ENCODE assay signal across 8 mouse cellular contexts in genomic region chr11:71019201-71020068, GRCm38 (mm10). TPM values are rescaled to one million over a fixed set of nuclear protein-coding genes. Genes with fewer than 3 reads are reported as not detected.
DNase-seq lines count a peak whose midpoint lies in the region; ATAC-seq lines count a peak whose summit lies in the region.

Gene Mis12 (plus strand): TSS chr11:71019611.
Gene Derl2 (minus strand): TSS chr11:71019841.

- peak; percentile 97 for ATAC-seq in inflammation-experienced regulatory T-cells, adult 6 months
- ATAC-seq in megakaryocyte-erythroid progenitor cell, adult 5-6 weeks (replicated peaks; ENCODE audit: low FRiP score, low TSS enrichment, poor library complexity, severe bottlenecking) = peak; percentile 98

- intact Hi-C loops in gastrocnemius, postnatal 14 days (cut with DNase I; ENCODE audit: low total_unique reads) = no loop called here
- intact Hi-C loops in left cerebral cortex, postnatal 10 days (cut with DNase I) = no loop called here

- peak; percentile 99 for DNase-seq in adrenal gland, adult (ENCODE audit: inconsistent age in 2 of 2, low spot score in 1 of 2)
- peak; percentile 99 for DNase-seq in embryo, embryonic 10.5 days (ENCODE audit: low spot score)
- peak; percentile 98 for DNase-seq in gastrocnemius, postnatal 14 days
- peak; percentile 99 for DNase-seq in left cerebral cortex, postnatal 10 days (ENCODE audit: extremely low spot score in 1 of 2, low spot score in 2 of 2)
- peak; percentile 99 for DNase-seq in right cerebral cortex, postnatal 25 days
- DNase-seq in urinary bladder, postnatal 4 days (ENCODE audit: low spot score in 2 of 2) = peak; percentile 97 to 99

RNA-seq across cellular contexts. Expression of gene Mis12, which starts in this region (rescaled TPM):
- 1 to 10 TPM; 5.1 to 6.4 TPM for total RNA-seq in gastrocnemius, postnatal 14 days (2021)
- 10 to 100 TPM; 16.3 to 21.6 (median 20.3) TPM for polyA plus RNA-seq in inflammation-experienced regulatory T-cells, adult 6 months (2017; shearing (Covaris generic))
- 10 to 100 TPM; 10.3 to 12.3 TPM for total RNA-seq in left cerebral cortex, postnatal 10 days (2021)
- 21.2 and 26.6 TPM in 2 replicates for total RNA-seq in megakaryocyte-erythroid progenitor cell, adult 5-6 weeks (2014; fragmentation: Nextera tagmentation)
- 30.4 and 32.5 TPM in 2 replicates for total RNA-seq in megakaryocyte-erythroid progenitor cell, adult 5-6 weeks (2017)

RNA-seq across cellular contexts. Expression of gene Derl2, which starts in this region (rescaled TPM):
- 10 to 100 TPM; 15.9 to 19.3 TPM for total RNA-seq in gastrocnemius, postnatal 14 days (2021)
- 100 to 1,000 TPM; 114 to 184 (median 122) TPM for polyA plus RNA-seq in inflammation-experienced regulatory T-cells, adult 6 months (2017; shearing (Covaris generic))
- total RNA-seq in left cerebral cortex, postnatal 10 days (2021) = 10 to 100 TPM; 23.1 to 23.5 TPM
- 14.4 and 18.8 TPM in 2 replicates for total RNA-seq in megakaryocyte-erythroid progenitor cell, adult 5-6 weeks (2014; fragmentation: Nextera tagmentation)
- 31.0 and 39.3 TPM in 2 replicates for total RNA-seq in megakaryocyte-erythroid progenitor cell, adult 5-6 weeks (2017)

Comparison
In these comparisons a context has a peak if more than half of its experiments do, and no peak if none do; other contexts are left out.
1. Peak in every context shown above with its lines: DNase-seq and ATAC-seq.